In the genomic region with DNA sequence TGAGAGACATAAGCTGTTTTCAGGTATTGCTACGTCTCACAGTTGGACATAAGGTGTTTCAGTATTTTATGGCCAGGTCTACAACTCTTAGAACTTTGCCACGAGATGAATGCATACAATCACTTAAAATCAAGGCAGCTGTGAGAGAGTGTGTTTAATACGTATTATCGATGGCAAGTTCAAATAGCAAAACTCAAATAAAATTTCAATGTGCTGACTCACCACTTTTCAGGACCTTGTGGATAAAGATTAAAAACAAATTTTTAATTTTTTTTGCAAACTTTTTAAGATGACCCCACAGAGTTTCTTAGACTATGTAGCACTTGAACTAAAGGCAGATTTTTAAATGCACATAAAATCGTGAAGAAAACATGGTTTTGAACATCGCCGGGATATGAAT, we compare ENCODE assay signal across 31 mouse cellular contexts. TPM values are rescaled to one million over a fixed set of nuclear protein-coding genes. Genes with fewer than 3 reads are reported as not detected.
"Had no signal": no experiment of that assay in that cellular context is flagged by ENCODE, and none has a peak within 500 bp of the region (broad histone marks: within the 10 kb centered on the region; RNA-seq: fewer than 3 reads in every experiment).

No protein-coding gene starts in this region.

- H3K27ac ChIP-seq: embryonic facial prominence, embryonic 10.5 days; embryonic facial prominence, embryonic 12.5 days; embryonic facial prominence, embryonic 13.5 days; embryonic facial prominence, embryonic 15.5 days; forebrain, embryonic 10.5 days; forebrain, embryonic 12.5 days; forebrain, embryonic 13.5 days; forebrain, embryonic 15.5 days; gastrocnemius, adult 2 months; heart, adult 2 months; heart, embryonic 10.5 days had no signal

- H3K4me3 ChIP-seq: embryonic facial prominence, embryonic 10.5 days; embryonic facial prominence, embryonic 12.5 days; embryonic facial prominence, embryonic 13.5 days; embryonic facial prominence, embryonic 15.5 days; erythroblast, embryonic 14.5 days; forebrain, embryonic 10.5 days; forebrain, embryonic 12.5 days; forebrain, embryonic 13.5 days; forebrain, embryonic 15.5 days; gastrocnemius, adult 2 months; heart, adult 2 months; heart, embryonic 10.5 days had no signal

- H3K4me2 ChIP-seq: embryonic facial prominence, embryonic 12.5 days; embryonic facial prominence, embryonic 13.5 days; embryonic facial prominence, embryonic 15.5 days; forebrain, embryonic 12.5 days; forebrain, embryonic 13.5 days; forebrain, embryonic 15.5 days had no signal

- DNase-seq: cerebellum, adult 9-11 months; cerebellum, postnatal 10 days; cerebellum, postnatal 14 days; cerebellum, postnatal 25 days; cerebellum, postnatal 36 days; embryo, embryonic 11 days; forebrain, postnatal 0 days; gastrocnemius, adult 2 months; gastrocnemius, postnatal 10 days; gastrocnemius, postnatal 14 days; gastrocnemius, postnatal 25 days; gastrocnemius, postnatal 36 days; heart, adult 18-20 months; heart, adult 2 months had no signal

- H3K9me3 ChIP-seq: embryonic facial prominence, embryonic 10.5 days; embryonic facial prominence, embryonic 12.5 days; embryonic facial prominence, embryonic 13.5 days; embryonic facial prominence, embryonic 15.5 days; forebrain, embryonic 10.5 days; forebrain, embryonic 12.5 days; forebrain, embryonic 13.5 days; forebrain, embryonic 15.5 days; heart, embryonic 10.5 days had no signal

- H3K4me1 ChIP-seq: embryonic facial prominence, embryonic 10.5 days; embryonic facial prominence, embryonic 12.5 days; embryonic facial prominence, embryonic 13.5 days; embryonic facial prominence, embryonic 15.5 days; forebrain, embryonic 10.5 days; forebrain, embryonic 12.5 days; forebrain, embryonic 13.5 days; forebrain, embryonic 15.5 days; heart, embryonic 10.5 days had no signal

- H3K9ac ChIP-seq: embryonic facial prominence, embryonic 12.5 days; embryonic facial prominence, embryonic 13.5 days; embryonic facial prominence, embryonic 15.5 days; forebrain, embryonic 12.5 days; forebrain, embryonic 13.5 days; forebrain, embryonic 15.5 days; forebrain, postnatal 0 days had no signal

- H3K36me3 ChIP-seq: embryonic facial prominence, embryonic 10.5 days; embryonic facial prominence, embryonic 12.5 days; embryonic facial prominence, embryonic 13.5 days; embryonic facial prominence, embryonic 15.5 days; forebrain, embryonic 10.5 days; forebrain, embryonic 12.5 days; forebrain, embryonic 15.5 days; heart, embryonic 10.5 days had no signal

- H3K27me3 ChIP-seq: embryonic facial prominence, embryonic 12.5 days; embryonic facial prominence, embryonic 13.5 days; embryonic facial prominence, embryonic 15.5 days; forebrain, embryonic 12.5 days; forebrain, embryonic 13.5 days; forebrain, embryonic 15.5 days had no signal

- ATAC-seq: forebrain, embryonic 13.5 days; forebrain, embryonic 15.5 days; forebrain, embryonic 16.5 days; forebrain, postnatal 0 days had no signal

RNA-seq across cellular contexts. Expression of gene Cfap299, which starts 30.8 kb away (rescaled TPM):
- total RNA-seq: common myeloid progenitor, adult 5-6 weeks; gastrocnemius, adult 18-20 months; gastrocnemius, adult 2 months; gastrocnemius, adult 8-10 months; gastrocnemius, postnatal 10 days; gastrocnemius, postnatal 14 days; gastrocnemius, postnatal 25 days; gastrocnemius, postnatal 36 days; gastrocnemius, postnatal 4 days; granulocyte monocyte progenitor cell, adult 5-6 weeks; heart, adult 2 months; heart, adult 8-10 months had no signal
- polyA plus RNA-seq: erythroblast, embryonic 14.5 days; heart, adult 2 months had no signal
